Mouse (Mus musculus) T-helper 2 cell (primary cell): Measurements from ENCODE around the gene 1700024P04Rik.

ENCODE experiments used
- in situ Hi-C: fragments of 300-600 bp; cut with MboI, MseI; formaldehyde crosslinking; loops from one replicate; pipeline ENCODE4 v1.15.1; 2025; ENCODE audit warnings: high pct_unique_total_duplicates

The 1700024P04Rik gene

GRCm38 (mm10) chr13:98967942-98968341 is 16.4 kb downstream of the 1700024P04Rik start:
- in situ Hi-C loops = no loop called here

GRCm38 (mm10) chr13:98966583-98966982 is 17.8 kb downstream of the 1700024P04Rik start:
- in situ Hi-C loops = no loop called here

GRCm38 (mm10) chr13:98963612-98964011 is 20.8 kb downstream of the 1700024P04Rik start:
- in situ Hi-C loops = no loop called here

- in situ Hi-C loops = loop anchor here (5.0 kb wide), 1 partner anchor 99 kb away; no protein-coding TSS in a partner anchor
These were observed 26.2 kb downstream of the 1700024P04Rik start for GRCm38 (mm10) chr13:98958177-98958576.

GRCm38 (mm10) chr13:98956209-98956608 is 28.2 kb downstream of the 1700024P04Rik start:
- in situ Hi-C loops = loop anchor here (5.0 kb wide), 1 partner anchor 101 kb away; no protein-coding TSS in a partner anchor

- in situ Hi-C loops = loop anchor here (5.0 kb wide), 1 partner anchor 102 kb away; no protein-coding TSS in a partner anchor
These were observed 28.7 kb downstream of the 1700024P04Rik start for GRCm38 (mm10) chr13:98955676-98956075.

GRCm38 (mm10) chr13:98955226-98955625 is 29.1 kb downstream of the 1700024P04Rik start:
- in situ Hi-C loops = loop anchor here (5.0 kb wide), 1 partner anchor 102 kb away; no protein-coding TSS in a partner anchor

GRCm38 (mm10) chr13:98953830-98954229 is 30.5 kb downstream of the 1700024P04Rik start:
- in situ Hi-C loops = no loop called here

GRCm38 (mm10) chr13:98951951-98952350 is 32.4 kb downstream of the 1700024P04Rik start:
- in situ Hi-C loops = no loop called here

GRCm38 (mm10) chr13:98948146-98948545 is 36.2 kb downstream of the 1700024P04Rik start:
- in situ Hi-C loops = no loop called here

- in situ Hi-C loops = no loop called here
These were observed 37.9 kb downstream of the 1700024P04Rik start for GRCm38 (mm10) chr13:98946434-98946833.

GRCm38 (mm10) chr13:98945908-98946307 is 38.5 kb downstream of the 1700024P04Rik start:
- in situ Hi-C loops = no loop called here

GRCm38 (mm10) chr13:98945381-98945780 is 39.0 kb downstream of the 1700024P04Rik start:
- in situ Hi-C loops = no loop called here

- in situ Hi-C loops = no loop called here
These were observed 39.7 kb downstream of the 1700024P04Rik start for GRCm38 (mm10) chr13:98944620-98945081.

GRCm38 (mm10) chr13:98942360-98942759 is 42.0 kb downstream of the 1700024P04Rik start:
- in situ Hi-C loops = no loop called here

- in situ Hi-C loops = no loop called here
These were observed 42.5 kb downstream of the 1700024P04Rik start for GRCm38 (mm10) chr13:98941829-98942343.

GRCm38 (mm10) chr13:98937108-98937507 is 47.3 kb downstream of the 1700024P04Rik start:
- in situ Hi-C loops = no loop called here
